Mouse (Mus musculus): ENCODE measurements at regions not wholly inside any gene's neighbourhood (a gene's known extent, or its start where the extent isn't known, plus 50 kb on each side); places are given as distances from the start of the nearest gene placed in this dataset.

GRCm38 (mm10) chr12:110367102-110367501, 79.8 kb upstream of the Ppp2r5c start:
- TF ChIP-seq CTCF (IDR thresholded peaks at IDR 0.05; ENCODE audit: extremely low read depth, insufficient read depth, insufficient read length, insufficient replicate concordance) = no peak
- TF ChIP-seq POLR2A (IDR thresholded peaks at IDR 0.05; ENCODE audit: low read depth, low read length) = no peak
